Mouse (Mus musculus) embryonic facial prominence, embryonic 15.5 days (tissue): ENCODE results near the gene H13. TPM values are rescaled to one million over a fixed set of nuclear protein-coding genes. Genes with fewer than 3 reads are reported as not detected.

Experiments used
- ATAC-seq: fragments of 200-750 bp; cut with Nextera tagmentation; 2 replicates; pipeline ENCODE4 v1.8.0; 2017; ENCODE audit warnings: low read depth, moderate TSS enrichment; ENCODE audit not compliant: insufficient number of reproducible peaks, low FRiP score, low TSS enrichment
- H3K27ac ChIP-seq: fragments of 300-500 bp; sonication (generic); replicated peaks from 2 replicates; pipeline ENCODE4 v1.5.1; 2015; ENCODE audit warnings: mild to moderate bottlenecking, inconsistent platforms
- H3K27me3 ChIP-seq: fragments of 300-500 bp; sonication (generic); 2 replicates; pipeline ENCODE4 v1.6.1; 2015; ENCODE audit warnings: inconsistent platforms
- H3K36me3 ChIP-seq: fragments of 300-500 bp; sonication (generic); 2 replicates; pipeline ENCODE4 v1.6.1; 2015; ENCODE audit warnings: mild to moderate bottlenecking, inconsistent platforms
- H3K4me1 ChIP-seq: fragments of 300-500 bp; sonication (generic); 2 replicates; pipeline ENCODE4 v1.6.1; 2015; ENCODE audit warnings: inconsistent platforms
- H3K4me2 ChIP-seq: fragments of 300-500 bp; sonication (generic); replicated peaks from 2 replicates; pipeline ENCODE4 v1.6.1; 2015; ENCODE audit warnings: mild to moderate bottlenecking, inconsistent platforms
- H3K4me3 ChIP-seq: fragments of 300-500 bp; sonication (generic); replicated peaks from 2 replicates; pipeline ENCODE4 v1.5.1; 2015; ENCODE audit warnings: mild to moderate bottlenecking, inconsistent platforms
- H3K9ac ChIP-seq: fragments of 300-500 bp; sonication (generic); 2 replicates; pipeline ENCODE4 v1.6.1; 2015; ENCODE audit warnings: inconsistent platforms
- H3K9me3 ChIP-seq: fragments of 300-500 bp; sonication (generic); replicated peaks from 2 replicates; pipeline ENCODE4 v1.6.1; 2016; ENCODE audit warnings: inconsistent platforms
- WGBS: fragments of 180-500 bp; shearing (Covaris S2); methylation state at CpG from one replicate; pipeline ENCODE4 v1.1.7; 2015; 5-methylcytosine and 5-hydroxymethylcytosine counted together
- polyA plus RNA-seq: library from polyadenylated mRNA; unstranded; fragments of >200 nt; fragmentation: Nextera tagmentation; extraction: Ambion mirVana; gene quantifications from 2 replicates; pipeline ENCODE4 v1.2.1, GENCODE M21; 2015

H13 gene
- polyA plus RNA-seq, 1 experiment from 2014 or later: 137 TPM

GRCm38 (mm10) chr2:152634311-152634710, 35.0 kb upstream of the H13 start:
- WGBS: 83% methylated on average over 29 of the region's 29 CpGs
- Histone ChIP-seq H3K4me1 (0 out of 2 replicates have a peak, but pooled peaks cover 8% of the 10 kb centered on the region), H3K27ac (no peak overlapping the region), H3K9me3 (no peaks in the 10 kb centered on the region), H3K4me3 (no peak overlapping the region), H3K4me2 (no peak overlapping the region), H3K36me3 (no peaks in the 10 kb centered on the region), H3K9ac (no peak overlapping the region), H3K27me3 (0 out of 2 replicates have a peak, but pooled peaks cover 4% of the 10 kb centered on the region)
- no peak for ATAC-seq

DNA sequence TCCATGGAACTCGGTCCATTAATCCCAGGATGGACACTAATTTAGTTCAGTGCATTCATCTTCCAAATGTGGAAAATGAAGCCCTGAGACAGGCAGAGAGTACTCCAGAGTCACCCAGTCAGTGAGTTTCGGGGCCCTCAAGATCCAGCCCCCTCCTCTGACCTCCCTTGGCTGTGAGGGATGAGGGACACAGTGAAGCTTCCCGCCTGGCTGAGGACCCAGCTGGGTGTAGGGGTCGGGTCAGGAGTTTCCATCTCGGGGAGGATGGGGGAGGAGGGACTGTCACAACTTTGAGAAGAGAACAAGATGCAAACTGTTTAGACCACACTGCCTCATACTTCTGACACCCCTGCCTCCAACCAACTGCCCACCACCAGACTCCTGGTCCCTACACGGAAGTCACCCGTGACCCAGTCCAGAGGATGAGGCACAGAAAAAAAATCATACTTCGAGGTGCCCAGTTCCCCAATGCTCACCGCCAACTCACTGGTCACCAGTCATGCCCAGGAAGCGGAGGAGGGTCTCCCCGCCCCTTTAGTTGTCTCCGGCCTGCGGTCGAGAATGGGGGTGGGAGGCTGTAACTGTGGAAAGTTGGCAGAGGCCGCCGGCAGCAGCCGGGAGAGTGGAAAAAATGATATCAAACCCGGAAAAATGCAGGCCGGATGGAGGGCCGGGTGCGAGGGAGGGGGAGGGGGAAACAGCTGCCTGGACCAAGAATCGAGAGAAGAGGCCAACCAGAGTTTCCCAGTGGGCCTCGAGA, 32.8 kb upstream of the H13 start:
- Histone ChIP-seq H3K9ac (no peak overlapping the region), H3K4me1 (0 out of 2 replicates have a peak, but pooled peaks cover 14% of the 10 kb centered on the region), H3K36me3 (no peaks in the 10 kb centered on the region), H3K4me2 (no peak overlapping the region), H3K27me3 (no peaks in the 10 kb centered on the region), H3K4me3 (no peak overlapping the region), H3K9me3 (no peaks in the 10 kb centered on the region), H3K27ac (peak overlapping the region; percentile 74)
- WGBS: 63% methylated on average over 23 of the region's 23 CpGs
- ATAC-seq: peak; percentile 44; the same call in 1 of the 2 replicates

DNA sequence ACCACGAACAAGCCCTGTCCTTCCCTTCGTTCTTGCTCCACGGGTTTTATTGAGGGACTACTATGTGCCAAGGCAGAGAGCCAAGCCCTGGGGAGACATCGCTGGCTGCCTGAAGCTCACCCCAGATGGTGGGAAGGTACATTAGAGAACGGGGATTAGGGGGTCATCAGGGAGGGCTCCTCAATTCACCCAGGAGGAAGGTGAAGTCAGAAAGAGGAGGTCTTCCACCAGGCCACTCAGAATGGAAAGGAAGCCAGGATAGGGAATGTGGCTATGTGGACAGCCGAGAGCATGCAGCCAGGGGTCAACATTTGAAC, 32.3 kb upstream of the H13 start:
- Histone ChIP-seq H3K36me3 (no peaks in the 10 kb centered on the region), H3K27ac (peak overlapping the region; percentile 68; the same call in 1 of the 2 replicates), H3K27me3 (no peaks in the 10 kb centered on the region), H3K4me2 (no peak overlapping the region), H3K4me3 (no peak overlapping the region), H3K9ac (no peak overlapping the region), H3K4me1 (0 out of 2 replicates have a peak, but pooled peaks cover 14% of the 10 kb centered on the region), H3K9me3 (no peaks in the 10 kb centered on the region)
- ATAC-seq: no peak
- 70% methylated on average over 6 of the region's 6 CpGs for WGBS

DNA sequence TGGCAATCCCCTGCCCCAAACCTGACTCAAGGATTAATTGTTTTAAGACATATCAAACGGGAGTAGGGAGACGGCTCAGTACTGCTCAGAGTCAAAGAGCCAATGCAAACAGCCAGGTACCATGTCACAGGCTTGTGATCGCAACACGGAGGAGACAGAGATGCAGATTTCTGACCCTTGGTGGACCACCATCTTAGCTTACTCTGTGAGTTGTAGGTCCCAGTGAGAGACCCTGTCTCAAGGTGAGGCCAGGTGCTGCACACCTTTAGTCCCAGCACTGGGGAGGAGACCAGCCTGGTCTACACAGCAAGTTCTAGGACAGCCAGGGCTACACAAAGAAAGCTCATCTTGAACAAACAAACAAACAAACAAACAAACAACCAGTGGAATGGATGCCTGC, 31.9 kb upstream of the H13 start:
- Histone ChIP-seq H3K4me3 (no peak overlapping the region), H3K36me3 (no peaks in the 10 kb centered on the region), H3K9me3 (no peaks in the 10 kb centered on the region), H3K27ac (peak overlapping the region; percentile 68; the same call in 1 of the 2 replicates), H3K4me2 (no peak overlapping the region), H3K27me3 (no peaks in the 10 kb centered on the region), H3K4me1 (0 out of 2 replicates have a peak, but pooled peaks cover 14% of the 10 kb centered on the region), H3K9ac (no peak overlapping the region)
- ATAC-seq: no peak
- WGBS: 81% methylated on average over 4 of the region's 4 CpGs

GRCm38 (mm10) chr2:152638865-152639264, 30.4 kb upstream of the H13 start:
- Histone ChIP-seq H3K4me3 (no peak overlapping the region), H3K27me3 (no peaks in the 10 kb centered on the region), H3K4me1 (0 out of 2 replicates have a peak, but pooled peaks cover 14% of the 10 kb centered on the region), H3K9ac (no peak overlapping the region), H3K27ac (no peak overlapping the region), H3K36me3 (no peaks in the 10 kb centered on the region), H3K4me2 (no peak overlapping the region), H3K9me3 (no peaks in the 10 kb centered on the region)
- 51% methylated on average over 6 of the region's 6 CpGs for WGBS
- ATAC-seq: no peak

GRCm38 (mm10) chr2:152639406-152640113, 29.7 kb upstream of the H13 start:
- 0 out of 2 replicates have a peak overlapping the region, but pooled peaks have one; percentile 11 for H3K27ac ChIP-seq
- no peaks in the 10 kb centered on the region for H3K9me3 ChIP-seq
- no peak overlapping the region for H3K4me2 ChIP-seq
- no peaks in the 10 kb centered on the region for H3K27me3 ChIP-seq
- WGBS: 20% methylated on average over 11 of the region's 11 CpGs
- H3K36me3 ChIP-seq: no peaks in the 10 kb centered on the region
- 0 out of 2 replicates have a peak, but pooled peaks cover 14% of the 10 kb centered on the region for H3K4me1 ChIP-seq
- no peak for ATAC-seq
- H3K9ac ChIP-seq: no peak overlapping the region
- no peak overlapping the region for H3K4me3 ChIP-seq

DNA sequence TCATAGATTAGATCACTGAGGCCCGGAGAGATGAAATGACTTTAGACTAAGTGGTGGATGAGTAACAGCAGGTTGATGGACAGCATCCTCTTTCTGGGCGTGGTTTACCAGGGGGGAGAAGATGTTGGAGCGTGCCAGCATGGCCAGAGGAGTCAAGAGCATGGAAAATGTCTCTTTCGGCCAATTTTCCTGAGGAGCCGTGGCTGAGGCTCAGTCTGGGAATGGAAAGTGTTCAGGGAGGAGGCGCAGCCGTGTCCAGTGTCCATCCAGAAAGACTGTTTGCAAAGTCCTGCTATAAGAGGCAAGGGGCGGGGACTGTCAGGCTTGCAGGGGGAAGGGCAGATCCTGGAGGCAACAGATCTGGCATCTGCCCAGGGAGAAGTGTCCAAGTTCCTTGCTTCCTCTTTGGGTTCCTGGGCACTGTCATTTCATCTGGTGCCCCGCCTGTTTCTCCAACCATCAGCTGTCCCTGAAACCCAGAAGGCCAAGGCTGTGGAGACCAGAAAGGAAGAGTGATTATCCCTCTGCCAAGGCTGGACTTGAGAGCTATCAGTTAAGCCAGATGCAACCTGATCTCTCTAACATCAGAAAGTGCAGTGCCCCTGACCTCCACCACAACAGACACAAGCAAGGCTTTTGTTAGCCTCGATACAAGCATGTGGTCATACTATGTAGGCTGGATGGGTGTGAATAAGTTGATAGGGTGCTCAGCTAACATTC, 16.2 kb upstream of the H13 start:
- H3K4me2 ChIP-seq: no peak overlapping the region
- no peak overlapping the region for H3K9ac ChIP-seq
- no peaks in the 10 kb centered on the region for H3K27me3 ChIP-seq
- peak; percentile 49; the same call in 1 of the 2 replicates for ATAC-seq
- H3K9me3 ChIP-seq: no peaks in the 10 kb centered on the region
- 53% methylated on average over 10 of the region's 10 CpGs for WGBS
- no peaks in the 10 kb centered on the region for H3K36me3 ChIP-seq
- no peak overlapping the region for H3K27ac ChIP-seq
- H3K4me1 ChIP-seq: 0 out of 2 replicates have a peak, but pooled peaks cover 3% of the 10 kb centered on the region
- no peak overlapping the region for H3K4me3 ChIP-seq

- Histone ChIP-seq H3K27me3 (no peaks in the 10 kb centered on the region), H3K4me1 (0 out of 2 replicates have a peak, but pooled peaks cover 3% of the 10 kb centered on the region), H3K9me3 (no peaks in the 10 kb centered on the region), H3K4me3 (no peak overlapping the region), H3K27ac (no peak overlapping the region), H3K4me2 (no peak overlapping the region), H3K36me3 (no peaks in the 10 kb centered on the region), H3K9ac (no peak overlapping the region)
- WGBS: 46% methylated on average over 14 of the region's 14 CpGs
- ATAC-seq: 0 out of 2 replicates have a peak, but pooled peaks have one; percentile 25
These were observed 15.2 kb upstream of the H13 start for GRCm38 (mm10) chr2:152653874-152654715.

DNA sequence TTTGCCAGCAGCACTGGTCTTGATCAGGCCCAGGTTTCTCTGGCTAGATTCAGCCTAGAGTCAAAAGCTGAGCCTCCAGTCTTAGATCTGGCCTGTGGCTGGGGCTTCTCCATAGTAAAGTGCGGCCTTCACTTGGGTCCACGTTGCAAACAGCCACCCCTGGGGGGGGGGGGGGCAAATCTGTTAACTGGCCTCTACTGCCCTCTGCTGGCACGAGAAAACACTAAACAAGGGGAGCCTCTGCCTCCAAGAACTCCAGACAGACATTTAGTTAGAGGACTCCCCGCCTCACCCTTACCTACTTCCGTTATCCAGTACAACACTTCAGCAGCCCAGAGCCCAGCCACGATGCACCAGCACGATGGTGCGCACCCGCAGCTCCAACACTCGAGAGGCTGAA, 11.9 kb upstream of the H13 start:
- Histone ChIP-seq H3K36me3 (no peaks in the 10 kb centered on the region), H3K4me2 (no peak overlapping the region), H3K27me3 (no peaks in the 10 kb centered on the region), H3K4me1 (0 out of 2 replicates have a peak, but pooled peaks cover 3% of the 10 kb centered on the region), H3K4me3 (no peak overlapping the region), H3K27ac (no peak overlapping the region), H3K9ac (no peak overlapping the region), H3K9me3 (no peaks in the 10 kb centered on the region)
- no peak for ATAC-seq
- 61% methylated on average over 10 of the region's 10 CpGs for WGBS

GRCm38 (mm10) chr2:152661163-152661562, 8.1 kb upstream of the H13 start:
- Histone ChIP-seq H3K9ac (no peak overlapping the region), H3K27me3 (no peaks in the 10 kb centered on the region), H3K9me3 (no peaks in the 10 kb centered on the region), H3K4me2 (no peak overlapping the region), H3K36me3 (no peaks in the 10 kb centered on the region), H3K27ac (no peak overlapping the region), H3K4me1 (no peaks in the 10 kb centered on the region), H3K4me3 (no peak overlapping the region)
- 80% methylated on average over 6 of the region's 6 CpGs for WGBS
- no peak for ATAC-seq
